Mouse (Mus musculus) limb, embryonic 13.5 days (tissue): Measurements from ENCODE around the gene Car12. TPM values are rescaled to one million over a fixed set of nuclear protein-coding genes. Genes with fewer than 3 reads are reported as not detected.
"Not testable (repeated sequence)": the region's sequence is repeated elsewhere in the genome, so short reads cannot be mapped to it uniquely, and the experiment has no call there.

Experiments
- ATAC-seq: fragments of 200-750 bp; cut with Nextera tagmentation; 2 replicates; pipeline ENCODE4 v1.8.0; 2017; ENCODE audit warnings: low read depth, moderate number of reproducible peaks, moderate TSS enrichment; ENCODE audit not compliant: low FRiP score
- H3K27ac ChIP-seq: fragments of 300-500 bp; sonication (generic); 2 replicates; pipeline ENCODE4 v1.5.1; 2015; ENCODE audit warnings: inconsistent platforms, mild to moderate bottlenecking, moderate library complexity
- H3K27me3 ChIP-seq: fragments of 300-500 bp; sonication (generic); 2 replicates; pipeline ENCODE4 v1.6.1; 2015; ENCODE audit warnings: mild to moderate bottlenecking, inconsistent platforms
- H3K36me3 ChIP-seq: fragments of 300-500 bp; sonication (generic); 2 replicates; pipeline ENCODE4 v1.6.1; 2015; ENCODE audit warnings: inconsistent platforms, mild to moderate bottlenecking, moderate library complexity
- H3K4me1 ChIP-seq: fragments of 300-500 bp; sonication (generic); 2 replicates; pipeline ENCODE4 v1.6.1; 2015; ENCODE audit warnings: inconsistent platforms
- H3K4me2 ChIP-seq: fragments of 300-500 bp; sonication (generic); replicated peaks from 2 replicates; pipeline ENCODE4 v1.6.1; 2015; ENCODE audit warnings: inconsistent platforms, mild to moderate bottlenecking, moderate library complexity
- H3K4me3 ChIP-seq: fragments of 300-500 bp; sonication (generic); 2 replicates; pipeline ENCODE4 v1.5.1; 2015; ENCODE audit warnings: moderate library complexity, mild to moderate bottlenecking, inconsistent platforms
- H3K9ac ChIP-seq: fragments of 300-500 bp; sonication (generic); 2 replicates; pipeline ENCODE4 v1.6.1; 2015; ENCODE audit warnings: mild to moderate bottlenecking, inconsistent platforms
- H3K9me3 ChIP-seq: fragments of 300-500 bp; sonication (generic); 2 replicates; pipeline ENCODE4 v1.6.1; 2016; ENCODE audit warnings: inconsistent platforms
- WGBS: fragments of 180-500 bp; shearing (Covaris S2); methylation state at CpG from one replicate; pipeline ENCODE4 v1.1.7; 2015; 5-methylcytosine and 5-hydroxymethylcytosine counted together
- polyA plus RNA-seq: library from polyadenylated mRNA; unstranded; fragments of >200 nt; fragmentation: Nextera tagmentation; extraction: Ambion mirVana; gene quantifications from 2 replicates; pipeline ENCODE4 v1.2.1, GENCODE M21; 2015

The Car12 gene
- polyA plus RNA-seq, 1 experiment from 2014 or later, result 21.9 TPM

GRCm38 (mm10) chr9:66794629-66795463, 81.4 kb downstream of the Car12 start:
- H3K9ac ChIP-seq, result peak overlapping the region; percentile 80
- peaks cover 6% of the 10 kb centered on the region; the same call in 1 of the 2 replicates for H3K36me3 ChIP-seq
- H3K4me1 ChIP-seq, result peaks cover 12% of the 10 kb centered on the region
- H3K27me3 ChIP-seq, result no peaks in the 10 kb centered on the region
- peak overlapping the region; percentile 69 for H3K4me3 ChIP-seq
- no peaks in the 10 kb centered on the region for H3K9me3 ChIP-seq
- H3K27ac ChIP-seq, result peak overlapping the region; percentile 59; the same call in 1 of the 2 replicates
- ATAC-seq, result peak; percentile 22; the same call in 1 of the 2 replicates
- WGBS, result 2% methylated on average over 43 of the region's 43 CpGs
- peak overlapping the region; percentile 86 for H3K4me2 ChIP-seq

GRCm38 (mm10) chr9:66795464-66796324, 82.2 kb downstream of the Car12 start, which contains the start of gene Aph1b:
Gene Aph1b, minus strand, starts transcription at chr9:66795490.
- Histone ChIP-seq H3K4me2 (peak within 1 kb of the TSS; percentile 86), H3K27ac (peak within 1 kb of the TSS; percentile 87), H3K4me1 (peaks cover 12% of the 10 kb centered on the region), H3K27me3 (no peaks in the 10 kb centered on the region), H3K4me3 (peak within 1 kb of the TSS; percentile 69), H3K9ac (peak within 1 kb of the TSS; percentile 80), H3K36me3 (no peaks in the 10 kb centered on the region), H3K9me3 (no peaks in the 10 kb centered on the region)
- WGBS, result under 1% methylated on average over 42 of the region's 42 CpGs
- ATAC-seq, result peak; percentile 98

GRCm38 (mm10) chr9:66796739-66797138, 83.3 kb downstream of the Car12 start, which contains the start of gene Gm10647:
Gene Gm10647, plus strand, starts transcription at chr9:66797039.
- H3K4me1 ChIP-seq, result peaks cover 14% of the 10 kb centered on the region
- peak within 1 kb of the TSS; percentile 86 for H3K4me2 ChIP-seq
- no peak for ATAC-seq
- H3K9me3 ChIP-seq, result no peaks in the 10 kb centered on the region
- H3K27ac ChIP-seq, result peak within 1 kb of the TSS; percentile 34; the same call in 1 of the 2 replicates
- H3K36me3 ChIP-seq, result no peaks in the 10 kb centered on the region
- H3K4me3 ChIP-seq, result peak within 1 kb of the TSS; percentile 69
- 0 out of 2 replicates have a peak, but pooled peaks cover 3% of the 10 kb centered on the region for H3K27me3 ChIP-seq
- WGBS, result 63% methylated on average over 5 of the region's 5 CpGs
- peak within 1 kb of the TSS; percentile 80 for H3K9ac ChIP-seq

- 48% methylated on average over 12 of the region's 12 CpGs for WGBS
- Histone ChIP-seq H3K9me3 (no peaks in the 10 kb centered on the region), H3K4me2 (no peak overlapping the region; the same call in 1 of the 2 replicates)
These were observed 88.5 kb downstream of the Car12 start for GRCm38 (mm10) chr9:66801947-66802346.

GRCm38 (mm10) chr9:66805951-66806350, 92.5 kb downstream of the Car12 start:
- peaks cover 12% of the 10 kb centered on the region; the same call in 1 of the 2 replicates for H3K4me1 ChIP-seq
- peak overlapping the region; percentile 60 for H3K4me2 ChIP-seq
- not testable (repeated sequence) for H3K27ac ChIP-seq, H3K9me3 ChIP-seq, ATAC-seq, H3K36me3 ChIP-seq
- H3K9ac ChIP-seq, result peak overlapping the region; percentile 59; the same call in 1 of the 2 replicates
- H3K4me3 ChIP-seq, result peak overlapping the region; percentile 39
- WGBS, result 2% methylated on average over 31 of the region's 37 CpGs
- H3K27me3 ChIP-seq, result peaks cover 25% of the 10 kb centered on the region

More at GRCm38 (mm10) chr9:66801947-66802346, 88.5 kb downstream of the Car12 start:
- H3K4me1 ChIP-seq, result peaks cover 10% of the 10 kb centered on the region; the same call in 1 of the 2 replicates
- no peaks in the 10 kb centered on the region for H3K36me3 ChIP-seq
- peaks cover 22% of the 10 kb centered on the region for H3K27me3 ChIP-seq
- H3K9ac ChIP-seq, result no peak overlapping the region
- no peak for ATAC-seq
- H3K4me3 ChIP-seq, result no peak overlapping the region
- no peak overlapping the region for H3K27ac ChIP-seq

GRCm38 (mm10) chr9:66813392-66813791, 99.9 kb downstream of the Car12 start:
- whole genome bisulfite sequencing, result 8% methylated on average over 2 of the region's 2 CpGs
- peaks cover 16% of the 10 kb centered on the region for H3K4me1 ChIP-seq
- H3K4me3 ChIP-seq, result no peak overlapping the region
- H3K36me3 ChIP-seq, result no peaks in the 10 kb centered on the region
- no peak overlapping the region for H3K27ac ChIP-seq
- no peaks in the 10 kb centered on the region for H3K27me3 ChIP-seq
- H3K4me2 ChIP-seq, result no peak overlapping the region
- ATAC-seq, result no peak
- no peaks in the 10 kb centered on the region for H3K9me3 ChIP-seq
- no peak overlapping the region for H3K9ac ChIP-seq

Other genes with a start within 250 kb of the Car12 start
- gene Fbxl22, start 199.1 kb upstream of the Car12 start, polyA plus RNA-seq, result 5.3 and 5.9 TPM in 2 replicates
- gene Usp3, start 120.5 kb upstream of the Car12 start, polyA plus RNA-seq, result 78.4 and 81.8 TPM in 2 replicates
- 10.7 and 10.8 TPM in 2 replicates for gene Aph1b, start 81.8 kb downstream of the Car12 start, polyA plus RNA-seq
- 0.98 and 1.1 TPM in 2 replicates for gene Gm10647, start 83.4 kb downstream of the Car12 start, polyA plus RNA-seq
- gene Aph1c, start 121.0 kb downstream of the Car12 start, polyA plus RNA-seq, result 4.2 and 5.1 TPM in 2 replicates
- gene Rab8b, start 206.0 kb downstream of the Car12 start, polyA plus RNA-seq, result 17.7 and 18.4 TPM in 2 replicates
- gene Rps27l, start 232.4 kb downstream of the Car12 start, polyA plus RNA-seq, result 626 and 654 TPM in 2 replicates